Mouse (Mus musculus): ENCODE results near the gene Zdhhc17. TPM values are rescaled to one million over a fixed set of nuclear protein-coding genes. Genes with fewer than 3 reads are reported as not detected.

Gene Zdhhc17
- polyA plus RNA-seq, 1 experiment from 2014 or later, result 28.1 TPM

GRCm38 (mm10) chr10:110991307-110992046, 18.5 kb downstream of the Zdhhc17 start:
- Histone ChIP-seq H3K4me1 (ENCODE audit: insufficient read depth, low read length) (peaks cover 35% of the 10 kb centered on the region), H3K36me3 (ENCODE audit: insufficient read depth, low read length) (no peaks in the 10 kb centered on the region), H3K9me3 (ENCODE audit: low read length) (no peaks in the 10 kb centered on the region), H3K27me3 (ENCODE audit: insufficient read depth, low read length) (no peaks in the 10 kb centered on the region), H3K9ac (replicated peaks; ENCODE audit: low read length) (no peak overlapping the region), H3K4me2 (replicated peaks; ENCODE audit: low read depth, low read length) (no peak overlapping the region), H3K4me3 (ENCODE audit: low read length) (no peak overlapping the region), H3K27ac (ENCODE audit: low read length) (no peak overlapping the region)
- 0 out of 2 replicates have a peak, but pooled peaks have one; percentile 10 for ATAC-seq (ENCODE audit: low FRiP score, low TSS enrichment)
- 67% methylated on average over 6 of the region's 6 CpGs for WGBS

GRCm38 (mm10) chr10:110989729-110990128, 20.2 kb downstream of the Zdhhc17 start:
- H3K9ac ChIP-seq (replicated peaks; ENCODE audit: low read length), result no peak overlapping the region
- H3K4me1 ChIP-seq (ENCODE audit: insufficient read depth, low read length), result peaks cover 32% of the 10 kb centered on the region
- H3K27me3 ChIP-seq (ENCODE audit: insufficient read depth, low read length), result no peaks in the 10 kb centered on the region
- no peak overlapping the region for H3K4me3 ChIP-seq (ENCODE audit: low read length)
- H3K27ac ChIP-seq (ENCODE audit: low read length), result no peak overlapping the region
- no peaks in the 10 kb centered on the region for H3K36me3 ChIP-seq (ENCODE audit: insufficient read depth, low read length)
- no peak for ATAC-seq (ENCODE audit: low FRiP score, low TSS enrichment)
- no peak overlapping the region for H3K4me2 ChIP-seq (replicated peaks; ENCODE audit: low read depth, low read length)
- no peaks in the 10 kb centered on the region for H3K9me3 ChIP-seq (ENCODE audit: low read length)
- WGBS, result 62% methylated on average over 2 of the region's 2 CpGs

- Histone ChIP-seq H3K4me2 (replicated peaks; ENCODE audit: low read depth, low read length) (no peak overlapping the region), H3K27me3 (ENCODE audit: insufficient read depth, low read length) (no peaks in the 10 kb centered on the region), H3K9ac (replicated peaks; ENCODE audit: low read length) (no peak overlapping the region), H3K4me1 (ENCODE audit: insufficient read depth, low read length) (peaks cover 17% of the 10 kb centered on the region), H3K36me3 (ENCODE audit: insufficient read depth, low read length) (no peaks in the 10 kb centered on the region), H3K9me3 (ENCODE audit: low read length) (no peaks in the 10 kb centered on the region), H3K4me3 (ENCODE audit: low read length) (no peak overlapping the region), H3K27ac (ENCODE audit: low read length) (no peak overlapping the region)
- WGBS, result 88% methylated on average over 17 of the region's 17 CpGs
- peak; percentile 46; the same call in 1 of the 2 replicates for ATAC-seq (ENCODE audit: low FRiP score, low TSS enrichment)
Observed at GRCm38 (mm10) chr10:110986682-110987081, 23.3 kb downstream of the Zdhhc17 start.

- Histone ChIP-seq H3K4me3 (ENCODE audit: low read length) (no peak overlapping the region), H3K36me3 (ENCODE audit: insufficient read depth, low read length) (peaks cover 8% of the 10 kb centered on the region; the same call in 1 of the 2 replicates), H3K27me3 (ENCODE audit: insufficient read depth, low read length) (no peaks in the 10 kb centered on the region), H3K4me1 (ENCODE audit: insufficient read depth, low read length) (peaks cover 8% of the 10 kb centered on the region; the same call in 1 of the 2 replicates), H3K9ac (replicated peaks; ENCODE audit: low read length) (no peak overlapping the region), H3K4me2 (replicated peaks; ENCODE audit: low read depth, low read length) (no peak overlapping the region), H3K27ac (ENCODE audit: low read length) (no peak overlapping the region), H3K9me3 (ENCODE audit: low read length) (no peaks in the 10 kb centered on the region)
- ATAC-seq (ENCODE audit: low FRiP score, low TSS enrichment), result no peak
- WGBS, result 76% methylated on average over 4 of the region's 4 CpGs
Observed at GRCm38 (mm10) chr10:110982771-110983170, 27.2 kb downstream of the Zdhhc17 start.

- Histone ChIP-seq H3K27ac (ENCODE audit: low read length) (no peak overlapping the region), H3K4me2 (replicated peaks; ENCODE audit: low read depth, low read length) (no peak overlapping the region), H3K36me3 (ENCODE audit: insufficient read depth, low read length) (peaks cover 8% of the 10 kb centered on the region; the same call in 1 of the 2 replicates), H3K27me3 (ENCODE audit: insufficient read depth, low read length) (no peaks in the 10 kb centered on the region), H3K9ac (replicated peaks; ENCODE audit: low read length) (no peak overlapping the region), H3K4me3 (ENCODE audit: low read length) (no peak overlapping the region), H3K9me3 (ENCODE audit: low read length) (no peaks in the 10 kb centered on the region), H3K4me1 (ENCODE audit: insufficient read depth, low read length) (no peaks in the 10 kb centered on the region)
- 0 out of 2 replicates have a peak, but pooled peaks have one; percentile 23 for ATAC-seq (ENCODE audit: low FRiP score, low TSS enrichment)
- 91% methylated on average over 6 of the region's 6 CpGs for WGBS
Observed at GRCm38 (mm10) chr10:110980441-110980840, 29.5 kb downstream of the Zdhhc17 start.

GRCm38 (mm10) chr10:110979431-110979830, 30.5 kb downstream of the Zdhhc17 start:
- H3K4me3 ChIP-seq (ENCODE audit: low read length), result no peak overlapping the region
- H3K27ac ChIP-seq (ENCODE audit: low read length), result no peak overlapping the region
- no peaks in the 10 kb centered on the region for H3K9me3 ChIP-seq (ENCODE audit: low read length)
- WGBS, result 89% methylated on average over 2 of the region's 2 CpGs
- no peaks in the 10 kb centered on the region for H3K27me3 ChIP-seq (ENCODE audit: insufficient read depth, low read length)
- no peaks in the 10 kb centered on the region for H3K4me1 ChIP-seq (ENCODE audit: insufficient read depth, low read length)
- H3K9ac ChIP-seq (replicated peaks; ENCODE audit: low read length), result no peak overlapping the region
- ATAC-seq (ENCODE audit: low FRiP score, low TSS enrichment), result no peak
- H3K36me3 ChIP-seq (ENCODE audit: insufficient read depth, low read length), result peaks cover 8% of the 10 kb centered on the region; the same call in 1 of the 2 replicates
- H3K4me2 ChIP-seq (replicated peaks; ENCODE audit: low read depth, low read length), result no peak overlapping the region

GRCm38 (mm10) chr10:110977379-110977778, 32.6 kb downstream of the Zdhhc17 start:
- H3K36me3 ChIP-seq (ENCODE audit: insufficient read depth, low read length), result peaks cover 13% of the 10 kb centered on the region; the same call in 1 of the 2 replicates
- H3K4me3 ChIP-seq (ENCODE audit: low read length), result no peak overlapping the region
- H3K4me2 ChIP-seq (replicated peaks; ENCODE audit: low read depth, low read length), result no peak overlapping the region
- no peaks in the 10 kb centered on the region for H3K9me3 ChIP-seq (ENCODE audit: low read length)
- no peak overlapping the region for H3K27ac ChIP-seq (ENCODE audit: low read length)
- H3K9ac ChIP-seq (replicated peaks; ENCODE audit: low read length), result no peak overlapping the region
- no peaks in the 10 kb centered on the region for H3K27me3 ChIP-seq (ENCODE audit: insufficient read depth, low read length)
- H3K4me1 ChIP-seq (ENCODE audit: insufficient read depth, low read length), result no peaks in the 10 kb centered on the region
- WGBS, result 48% methylated on average over 2 of the region's 2 CpGs
- no peak for ATAC-seq (ENCODE audit: low FRiP score, low TSS enrichment)

- no peaks in the 10 kb centered on the region for H3K9me3 ChIP-seq (ENCODE audit: low read length)
- H3K4me2 ChIP-seq (replicated peaks; ENCODE audit: low read depth, low read length), result no peak overlapping the region
- peaks cover 3% of the 10 kb centered on the region; the same call in 1 of the 2 replicates for H3K4me1 ChIP-seq (ENCODE audit: insufficient read depth, low read length)
- H3K4me3 ChIP-seq (ENCODE audit: low read length), result no peak overlapping the region
- peaks cover 16% of the 10 kb centered on the region for H3K36me3 ChIP-seq (ENCODE audit: insufficient read depth, low read length)
- WGBS, result 0% methylated on average over 1 of the region's 1 CpGs
- H3K27me3 ChIP-seq (ENCODE audit: insufficient read depth, low read length), result no peaks in the 10 kb centered on the region
- no peak overlapping the region for H3K9ac ChIP-seq (replicated peaks; ENCODE audit: low read length)
- H3K27ac ChIP-seq (ENCODE audit: low read length), result no peak overlapping the region
- 0 out of 2 replicates have a peak, but pooled peaks have one; percentile 61 for ATAC-seq (ENCODE audit: low FRiP score, low TSS enrichment)
Observed at GRCm38 (mm10) chr10:110976046-110976445, 33.9 kb downstream of the Zdhhc17 start.

GRCm38 (mm10) chr10:110974885-110975284, 35.1 kb downstream of the Zdhhc17 start:
- no peak overlapping the region for H3K9ac ChIP-seq (replicated peaks; ENCODE audit: low read length)
- H3K4me3 ChIP-seq (ENCODE audit: low read length), result no peak overlapping the region
- H3K4me2 ChIP-seq (replicated peaks; ENCODE audit: low read depth, low read length), result no peak overlapping the region
- H3K4me1 ChIP-seq (ENCODE audit: insufficient read depth, low read length), result peaks cover 3% of the 10 kb centered on the region; the same call in 1 of the 2 replicates
- no peak overlapping the region for H3K27ac ChIP-seq (ENCODE audit: low read length)
- peaks cover 16% of the 10 kb centered on the region; the same call in 1 of the 2 replicates for H3K36me3 ChIP-seq (ENCODE audit: insufficient read depth, low read length)
- ATAC-seq (ENCODE audit: low FRiP score, low TSS enrichment), result no peak
- WGBS, result 89% methylated on average over 1 of the region's 1 CpGs
- no peaks in the 10 kb centered on the region for H3K27me3 ChIP-seq (ENCODE audit: insufficient read depth, low read length)
- no peaks in the 10 kb centered on the region for H3K9me3 ChIP-seq (ENCODE audit: low read length)

- Histone ChIP-seq H3K9ac (replicated peaks; ENCODE audit: low read length) (no peak overlapping the region), H3K9me3 (ENCODE audit: low read length) (no peaks in the 10 kb centered on the region), H3K36me3 (ENCODE audit: insufficient read depth, low read length) (peaks cover 12% of the 10 kb centered on the region; the same call in 1 of the 2 replicates), H3K27ac (ENCODE audit: low read length) (no peak overlapping the region), H3K4me3 (ENCODE audit: low read length) (no peak overlapping the region), H3K27me3 (ENCODE audit: insufficient read depth, low read length) (no peaks in the 10 kb centered on the region), H3K4me2 (replicated peaks; ENCODE audit: low read depth, low read length) (no peak overlapping the region), H3K4me1 (ENCODE audit: insufficient read depth, low read length) (peaks cover 3% of the 10 kb centered on the region; the same call in 1 of the 2 replicates)
- ATAC-seq (ENCODE audit: low FRiP score, low TSS enrichment), result no peak
- WGBS, result 57% methylated on average over 3 of the region's 3 CpGs
Observed at GRCm38 (mm10) chr10:110974463-110974862, 35.5 kb downstream of the Zdhhc17 start.

Measured in kidney, embryonic 16.5 days (tissue).